Mouse (Mus musculus) midbrain, embryonic 14.5 days (tissue): ENCODE results near the gene S100a10. TPM values are rescaled to one million over a fixed set of nuclear protein-coding genes. Genes with fewer than 3 reads are reported as not detected.
"Not testable (repeated sequence)": the region's sequence is repeated elsewhere in the genome, so short reads cannot be mapped to it uniquely, and the experiment has no call there.

Source experiments
- ATAC-seq: fragments of 200-750 bp; cut with Nextera tagmentation; 2 replicates; pipeline ENCODE4 v1.8.0; 2017; ENCODE audit warnings: moderate number of reproducible peaks, moderate library complexity; ENCODE audit not compliant: low FRiP score, low TSS enrichment
- DNase-seq: peaks from one replicate; pipeline ENCODE4 v3.0.0-alpha.2; 2015
- H3K27ac ChIP-seq: fragments of 300-500 bp; sonication (generic); replicated peaks from 2 replicates; pipeline ENCODE4 v1.5.1; 2014; ENCODE audit warnings: mild to moderate bottlenecking, low read depth, low read length, moderate library complexity
- H3K27me3 ChIP-seq: fragments of 300-500 bp; sonication (generic); 2 replicates; pipeline ENCODE4 v1.6.1; 2014; ENCODE audit warnings: low read length, control low read depth, mixed read lengths; ENCODE audit not compliant: control insufficient read depth, insufficient read depth
- H3K36me3 ChIP-seq: fragments of 300-500 bp; sonication (generic); 2 replicates; pipeline ENCODE4 v1.6.1; 2014; ENCODE audit warnings: low read length, control low read depth; ENCODE audit not compliant: control insufficient read depth, insufficient read depth
- H3K4me1 ChIP-seq: fragments of 300-500 bp; sonication (generic); 2 replicates; pipeline ENCODE4 v1.6.1; 2014; ENCODE audit warnings: mild to moderate bottlenecking, antibody characterized with exemption, low read length, control low read depth; ENCODE audit not compliant: control insufficient read depth, insufficient read depth
- H3K4me2 ChIP-seq: fragments of 300-500 bp; sonication (generic); 2 replicates; pipeline ENCODE4 v1.6.1; 2014; ENCODE audit warnings: mild to moderate bottlenecking, low read length, moderate library complexity
- H3K4me3 ChIP-seq: fragments of 300-500 bp; sonication (generic); replicated peaks from 2 replicates; pipeline ENCODE4 v1.5.1; 2014; ENCODE audit warnings: low read depth, low read length
- H3K9ac ChIP-seq: fragments of 300-500 bp; sonication (generic); replicated peaks from 2 replicates; pipeline ENCODE4 v1.6.1; 2014; ENCODE audit warnings: mild to moderate bottlenecking, low read length, moderate library complexity
- H3K9me3 ChIP-seq: fragments of 300-500 bp; sonication (generic); 2 replicates; pipeline ENCODE4 v1.6.1; 2016; ENCODE audit warnings: low read length, control low read depth, mixed read lengths; ENCODE audit not compliant: control insufficient read depth
- WGBS: fragments of 180-500 bp; shearing (Covaris S2); extraction: QIAGEN DNeasy Blood & Tissue Kit; methylation state at CpG from one replicate; pipeline ENCODE4 v1.1.7; 2014; 5-methylcytosine and 5-hydroxymethylcytosine counted together
- polyA plus RNA-seq: library from polyadenylated mRNA; unstranded; fragments of >200 nt; fragmentation: Nextera tagmentation; extraction: Ambion mirVana; gene quantifications from 2 replicates; pipeline ENCODE4 v1.2.1, GENCODE M21; 2014

Gene S100a10
- polyA plus RNA-seq, 1 experiment from 2014 or later: 86.5 TPM

DNA sequence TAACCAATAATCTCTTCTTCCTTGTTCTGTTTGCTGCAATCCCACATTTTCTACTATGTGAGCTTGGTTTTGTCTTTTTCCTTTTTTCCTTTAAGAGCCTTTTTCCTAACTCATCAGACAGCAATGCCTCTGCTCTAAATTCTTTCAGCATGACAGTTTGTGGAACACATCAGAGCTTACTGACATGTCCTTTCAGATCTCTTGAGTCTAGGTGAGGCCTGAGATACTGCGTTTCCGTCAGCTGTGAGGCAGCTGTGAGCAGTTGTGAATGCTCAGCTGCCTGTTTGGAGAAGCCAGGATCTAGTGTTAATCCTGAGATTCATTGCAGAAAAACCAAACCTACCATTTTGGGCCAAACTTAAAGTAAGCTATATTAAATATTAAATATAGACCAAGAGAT is 16.4 kb upstream of the S100a10 start:
- DNase-seq (no peak), ATAC-seq (no peak)
- no peaks in the 10 kb centered on the region for H3K36me3 ChIP-seq
- H3K9ac ChIP-seq: no peak overlapping the region
- H3K27me3 ChIP-seq: no peaks in the 10 kb centered on the region
- H3K4me1 ChIP-seq: no peaks in the 10 kb centered on the region
- 89% methylated on average over 2 of the region's 2 CpGs for WGBS
- H3K9me3 ChIP-seq: no peaks in the 10 kb centered on the region
- no peak overlapping the region for H3K4me3 ChIP-seq
- no peak overlapping the region for H3K4me2 ChIP-seq
- no peak overlapping the region for H3K27ac ChIP-seq

DNA sequence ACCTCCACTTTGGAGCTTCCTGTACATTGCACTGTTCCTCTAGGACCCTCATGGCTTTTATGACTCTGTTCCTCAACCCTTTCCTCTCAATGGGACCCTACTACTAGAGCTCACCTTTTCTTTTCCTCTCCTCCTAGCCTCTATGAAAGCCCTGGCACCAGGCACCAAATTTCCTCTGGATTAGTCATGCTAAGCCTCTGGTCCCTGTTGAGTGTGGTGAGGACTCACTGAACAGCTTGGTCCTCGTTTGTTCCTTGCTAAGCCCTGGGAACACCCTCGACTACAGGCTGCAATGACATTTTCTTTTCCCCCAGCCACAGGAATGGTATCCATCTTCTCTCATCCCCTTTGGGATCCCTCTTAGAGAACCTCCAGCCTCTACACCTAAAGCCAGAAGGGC is 13.4 kb upstream of the S100a10 start:
- no peak for ATAC-seq
- H3K9me3 ChIP-seq: no peaks in the 10 kb centered on the region
- no peak overlapping the region for H3K4me3 ChIP-seq
- 62% methylated on average over 2 of the region's 2 CpGs for WGBS
- H3K4me2 ChIP-seq: no peak overlapping the region
- DNase-seq: no peak
- no peak overlapping the region for H3K27ac ChIP-seq
- H3K4me1 ChIP-seq: no peaks in the 10 kb centered on the region
- H3K27me3 ChIP-seq: no peaks in the 10 kb centered on the region
- no peaks in the 10 kb centered on the region for H3K36me3 ChIP-seq
- H3K9ac ChIP-seq: no peak overlapping the region

DNA sequence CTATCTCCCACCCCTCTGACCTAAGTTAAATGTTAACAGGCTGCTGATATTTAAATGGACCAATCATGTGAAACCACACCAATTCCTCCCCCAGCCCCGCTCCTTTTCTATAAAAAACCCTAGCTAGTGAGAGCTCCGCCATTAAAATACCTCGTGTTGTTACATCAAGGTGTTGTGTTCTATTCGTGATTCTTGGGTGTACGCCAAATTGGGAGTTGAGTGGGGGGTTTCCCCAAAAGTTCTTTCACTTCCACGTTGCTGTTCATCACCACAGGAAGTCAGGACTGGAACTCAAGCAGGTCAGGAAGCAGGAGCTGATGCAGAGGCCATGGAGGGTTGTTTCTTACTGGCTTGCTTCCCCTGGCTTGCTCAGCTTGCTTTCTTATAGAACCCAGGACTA is 10.7 kb upstream of the S100a10 start:
- not testable (repeated sequence) for H3K36me3 ChIP-seq, H3K4me1 ChIP-seq, H3K9me3 ChIP-seq, H3K9ac ChIP-seq, H3K27ac ChIP-seq, DNase-seq, ATAC-seq, H3K4me2 ChIP-seq, H3K27me3 ChIP-seq, H3K4me3 ChIP-seq
- 88% methylated on average over 6 of the region's 6 CpGs for WGBS

DNA sequence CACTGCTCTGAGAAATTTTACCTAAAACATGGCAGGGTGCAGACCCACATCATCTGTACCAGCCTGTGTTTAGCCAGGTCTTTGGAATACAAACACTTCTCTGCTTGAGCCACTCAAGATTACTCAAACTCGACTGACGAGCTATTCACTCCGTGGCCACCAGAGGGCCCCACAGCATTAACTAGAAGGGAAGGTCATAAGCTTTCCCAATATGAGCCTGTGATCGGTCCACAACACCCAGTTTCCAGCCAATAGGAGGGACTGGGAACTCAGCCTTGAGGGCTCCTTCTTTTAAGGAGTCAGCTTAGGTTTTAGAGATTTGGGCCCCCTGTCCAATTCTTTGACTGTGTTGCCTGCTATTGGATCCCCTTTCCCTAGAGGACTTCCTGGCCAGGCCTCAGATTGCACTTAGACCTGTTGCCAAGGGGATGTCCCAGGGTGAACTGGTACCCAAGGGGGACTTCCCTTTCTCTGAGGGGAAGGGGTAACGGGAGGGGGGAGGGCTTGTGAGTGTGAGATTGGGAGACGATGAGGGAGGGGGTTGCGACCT is 7.7 kb upstream of the S100a10 start:
- H3K9ac ChIP-seq: no peak overlapping the region
- DNase-seq (peak; percentile 86), ATAC-seq (peak; percentile 27; the same call in 1 of the 2 replicates)
- no peaks in the 10 kb centered on the region for H3K27me3 ChIP-seq
- H3K4me2 ChIP-seq: no peak overlapping the region
- no peak overlapping the region for H3K4me3 ChIP-seq
- H3K27ac ChIP-seq: no peak overlapping the region
- 34% methylated on average over 7 of the region's 7 CpGs for whole genome bisulfite sequencing
- no peaks in the 10 kb centered on the region for H3K9me3 ChIP-seq
- H3K36me3 ChIP-seq: no peaks in the 10 kb centered on the region
- no peaks in the 10 kb centered on the region for H3K4me1 ChIP-seq

DNA sequence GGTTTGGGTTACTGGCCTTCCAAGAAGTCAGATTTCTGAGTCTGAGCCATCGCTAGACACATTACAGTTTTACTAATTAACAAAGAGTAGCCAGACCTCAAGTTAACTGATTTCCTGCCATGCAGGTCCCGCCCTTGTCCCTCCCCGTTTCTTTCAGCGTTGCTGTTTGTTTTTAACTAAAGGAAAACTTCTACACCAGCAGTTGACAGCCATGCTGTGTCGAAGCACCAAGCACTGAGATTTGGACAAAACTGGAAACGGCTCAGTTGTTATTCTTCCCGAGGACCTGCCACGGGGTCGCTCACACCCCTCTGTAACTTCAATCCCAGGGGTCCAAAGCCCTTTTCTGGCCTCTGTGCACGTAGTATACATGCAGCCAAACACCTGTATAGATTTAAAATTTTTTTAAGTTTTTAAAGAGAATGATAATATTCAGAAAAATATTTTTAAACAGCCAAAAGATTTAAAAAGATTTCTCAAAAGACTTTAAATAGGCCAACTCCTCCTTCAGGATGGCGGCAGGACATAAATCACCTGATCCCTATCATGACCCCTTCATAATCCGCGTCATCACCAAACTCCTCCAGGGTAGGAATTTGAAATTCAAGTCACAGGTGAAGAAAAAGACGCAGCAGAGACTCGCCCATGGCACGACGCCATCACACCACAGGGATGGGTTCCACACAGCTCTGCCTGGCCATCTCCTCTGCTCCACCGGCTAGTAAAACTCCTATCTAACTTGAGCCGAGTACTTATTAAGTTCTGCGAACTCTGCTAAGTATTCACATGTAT is 6.9 kb upstream of the S100a10 start:
- DNase-seq (no peak), ATAC-seq (no peak)
- 84% methylated on average over 20 of the region's 20 CpGs for WGBS
- Histone ChIP-seq H3K4me3 (no peak overlapping the region), H3K9ac (no peak overlapping the region), H3K36me3 (no peaks in the 10 kb centered on the region), H3K4me2 (no peak overlapping the region), H3K9me3 (no peaks in the 10 kb centered on the region), H3K4me1 (no peaks in the 10 kb centered on the region), H3K27ac (no peak overlapping the region), H3K27me3 (no peaks in the 10 kb centered on the region)

DNA sequence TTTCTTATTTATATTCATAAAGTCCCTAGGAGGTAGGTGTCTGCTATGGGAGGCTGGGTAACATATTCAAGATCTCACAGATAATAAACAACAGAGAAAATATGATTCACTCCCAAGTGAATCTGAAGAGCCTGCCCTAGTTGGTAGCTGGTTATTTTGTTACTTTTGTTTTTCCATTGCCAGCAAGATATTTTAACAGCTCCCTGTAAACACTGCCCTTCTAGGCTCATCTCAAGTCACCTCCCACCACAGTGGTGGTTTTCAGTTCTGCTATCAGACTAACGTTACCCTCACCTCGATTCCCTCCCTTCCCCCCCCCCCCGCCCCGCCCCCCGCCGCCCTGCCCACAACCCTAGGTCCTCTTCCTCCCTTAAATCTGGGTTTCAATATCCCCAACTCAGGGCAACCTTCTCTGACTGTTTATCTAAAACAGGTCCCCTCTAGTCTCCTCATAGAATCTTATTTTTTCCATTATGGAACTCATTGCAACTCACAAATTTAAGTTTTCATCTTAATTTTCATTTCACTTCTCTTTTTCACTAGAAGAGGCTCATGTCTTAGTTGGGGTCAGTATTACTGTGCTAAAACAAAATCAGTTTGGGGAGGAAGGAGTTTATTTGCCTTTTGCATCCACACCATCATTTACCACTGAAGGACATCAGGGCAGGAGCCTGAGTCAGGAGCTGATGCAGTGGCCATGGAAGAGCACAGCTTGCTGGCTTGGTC is 6.2 kb upstream of the S100a10 start:
- ATAC-seq: no peak
- no peak overlapping the region for H3K27ac ChIP-seq
- H3K4me1 ChIP-seq: no peaks in the 10 kb centered on the region
- H3K4me2 ChIP-seq: no peak overlapping the region
- 81% methylated on average over 6 of the region's 6 CpGs for WGBS
- DNase-seq: no peak
- H3K36me3 ChIP-seq: no peaks in the 10 kb centered on the region
- H3K4me3 ChIP-seq: no peak overlapping the region
- no peaks in the 10 kb centered on the region for H3K27me3 ChIP-seq
- H3K9ac ChIP-seq: no peak overlapping the region
- H3K9me3 ChIP-seq: no peaks in the 10 kb centered on the region

DNA sequence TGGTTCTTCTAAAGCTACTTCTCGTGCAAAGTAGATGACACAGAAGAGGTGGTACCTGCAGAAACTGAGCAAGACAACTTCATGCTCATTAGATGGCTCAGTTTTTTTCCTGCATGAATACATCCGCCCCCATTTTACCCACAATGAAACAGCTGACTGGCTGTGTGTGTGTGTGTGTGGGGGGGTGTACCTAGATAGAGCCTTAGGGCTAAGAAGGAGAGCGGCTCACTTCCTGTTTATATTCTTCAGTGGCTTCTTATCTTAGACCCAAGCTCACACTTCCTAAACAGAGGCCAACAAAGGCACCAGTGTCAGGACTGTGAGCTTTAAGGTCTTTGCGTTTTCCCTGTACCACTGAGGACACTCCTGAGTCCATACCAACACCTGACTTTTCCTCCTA is 4.9 kb upstream of the S100a10 start:
- DNase-seq (no peak), ATAC-seq (no peak)
- Histone ChIP-seq H3K9ac (no peak overlapping the region), H3K4me2 (no peak overlapping the region), H3K27ac (no peak overlapping the region), H3K4me1 (peaks cover 7% of the 10 kb centered on the region; the same call in 1 of the 2 replicates), H3K9me3 (no peaks in the 10 kb centered on the region), H3K27me3 (peaks cover 6% of the 10 kb centered on the region; the same call in 1 of the 2 replicates), H3K36me3 (no peaks in the 10 kb centered on the region), H3K4me3 (no peak overlapping the region)
- 92% methylated on average over 4 of the region's 4 CpGs for WGBS

DNA sequence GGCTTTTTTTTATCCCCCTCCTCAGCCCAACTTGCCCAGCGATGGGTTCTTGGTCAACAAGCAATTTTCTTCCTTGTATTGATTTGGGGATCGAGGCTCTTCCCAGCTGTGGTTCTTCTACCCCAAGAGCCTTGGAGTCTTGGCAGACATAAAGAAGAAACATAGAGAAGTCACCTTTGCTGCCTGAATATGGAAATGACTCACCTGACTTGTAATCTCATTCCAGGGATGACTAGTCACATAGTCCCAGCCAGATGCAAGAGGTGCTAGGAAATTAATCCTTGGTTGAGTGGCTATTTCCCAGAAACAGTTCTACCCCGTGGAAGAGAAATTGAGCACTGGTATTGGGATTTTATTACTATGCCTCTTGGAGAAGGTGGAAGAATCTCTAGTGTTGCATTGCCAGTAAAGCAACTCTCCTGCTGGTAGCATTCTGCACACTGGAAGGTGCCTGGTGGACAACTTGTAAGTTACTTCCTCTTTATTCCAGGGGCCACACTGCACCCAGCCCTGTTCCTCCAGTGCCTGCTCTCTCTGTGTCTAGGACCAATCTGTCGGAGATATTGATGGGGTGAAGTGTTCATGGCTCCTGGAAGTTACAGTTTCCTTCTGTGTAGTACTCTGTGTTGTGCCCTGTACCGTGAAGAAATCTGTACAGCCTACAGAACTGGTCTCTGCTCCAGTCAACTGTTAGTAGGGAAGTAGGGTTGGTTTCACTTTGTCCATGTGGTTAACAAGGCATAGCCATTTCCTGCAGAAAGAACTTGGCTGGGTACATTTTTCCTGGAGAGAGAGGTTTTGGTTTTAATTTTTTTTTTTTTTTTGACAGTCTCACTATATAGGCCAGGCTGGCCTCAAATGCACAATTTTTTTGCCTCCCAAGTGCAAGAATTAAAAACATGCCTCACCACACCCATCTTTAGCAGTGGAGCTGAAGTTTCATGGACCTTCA is 2.7 kb upstream of the S100a10 start:
- H3K4me2 ChIP-seq: no peak overlapping the region
- DNase-seq (no peak), ATAC-seq (no peak)
- 90% methylated on average over 5 of the region's 5 CpGs for WGBS
- H3K9me3 ChIP-seq: no peaks in the 10 kb centered on the region
- no peak overlapping the region for H3K27ac ChIP-seq
- no peak overlapping the region for H3K4me3 ChIP-seq
- peaks cover 7% of the 10 kb centered on the region; the same call in 1 of the 2 replicates for H3K4me1 ChIP-seq
- no peak overlapping the region for H3K9ac ChIP-seq
- no peaks in the 10 kb centered on the region for H3K36me3 ChIP-seq
- H3K27me3 ChIP-seq: peaks cover 6% of the 10 kb centered on the region; the same call in 1 of the 2 replicates
